Mouse (Mus musculus) liver, embryonic 15.5 days (tissue): ENCODE data around the gene Hoxb4. TPM values are rescaled to one million over a fixed set of nuclear protein-coding genes. Genes with fewer than 3 reads are reported as not detected.

Experiments used
- ATAC-seq: fragments of 200-750 bp; cut with Nextera tagmentation; 2 replicates; pipeline ENCODE4 v1.8.0; 2017; ENCODE audit warnings: moderate number of reproducible peaks, mild to moderate bottlenecking, moderate library complexity; ENCODE audit not compliant: insufficient read depth
- H3K27ac ChIP-seq: fragments of 300-500 bp; sonication (generic); replicated peaks from 2 replicates; pipeline ENCODE4 v1.5.1; 2015; ENCODE audit warnings: mild to moderate bottlenecking, inconsistent platforms
- H3K27me3 ChIP-seq: fragments of 300-500 bp; sonication (generic); 2 replicates; pipeline ENCODE4 v1.6.1; 2015; ENCODE audit warnings: mild to moderate bottlenecking, inconsistent platforms
- H3K36me3 ChIP-seq: fragments of 300-500 bp; sonication (generic); replicated peaks from 2 replicates; pipeline ENCODE4 v1.6.1; 2015; ENCODE audit warnings: moderate library complexity, mild to moderate bottlenecking, inconsistent platforms
- H3K4me1 ChIP-seq: fragments of 300-500 bp; sonication (generic); replicated peaks from 2 replicates; pipeline ENCODE4 v1.6.1; 2015; ENCODE audit warnings: inconsistent platforms
- H3K4me2 ChIP-seq: fragments of 300-500 bp; sonication (generic); 2 replicates; pipeline ENCODE4 v1.6.1; 2015; ENCODE audit warnings: moderate library complexity, mild to moderate bottlenecking, inconsistent platforms
- H3K4me3 ChIP-seq: fragments of 300-500 bp; sonication (generic); replicated peaks from 2 replicates; pipeline ENCODE4 v1.5.1; 2015; ENCODE audit warnings: mild to moderate bottlenecking, inconsistent platforms
- H3K9ac ChIP-seq: fragments of 300-500 bp; sonication (generic); 2 replicates; pipeline ENCODE4 v1.6.1; 2015; ENCODE audit warnings: moderate library complexity, mild to moderate bottlenecking, inconsistent platforms
- H3K9me3 ChIP-seq: fragments of 300-500 bp; sonication (generic); replicated peaks from 2 replicates; pipeline ENCODE4 v1.6.1; 2016; ENCODE audit warnings: inconsistent platforms
- WGBS: fragments of 180-500 bp; shearing (Covaris S2); methylation state at CpG from one replicate; pipeline ENCODE4 v1.1.7; 2015; ENCODE audit warnings: mixed read lengths; ENCODE audit not compliant: insufficient replicate concordance; 5-methylcytosine and 5-hydroxymethylcytosine counted together
- polyA plus RNA-seq: library from polyadenylated mRNA; unstranded; fragments of >200 nt; fragmentation: Nextera tagmentation; extraction: Ambion mirVana; gene quantifications from 2 replicates; pipeline ENCODE4 v1.2.1, GENCODE M21; 2015

The Hoxb4 gene
- polyA plus RNA-seq, 1 experiment from 2014 or later = 0.10 TPM

DNA sequence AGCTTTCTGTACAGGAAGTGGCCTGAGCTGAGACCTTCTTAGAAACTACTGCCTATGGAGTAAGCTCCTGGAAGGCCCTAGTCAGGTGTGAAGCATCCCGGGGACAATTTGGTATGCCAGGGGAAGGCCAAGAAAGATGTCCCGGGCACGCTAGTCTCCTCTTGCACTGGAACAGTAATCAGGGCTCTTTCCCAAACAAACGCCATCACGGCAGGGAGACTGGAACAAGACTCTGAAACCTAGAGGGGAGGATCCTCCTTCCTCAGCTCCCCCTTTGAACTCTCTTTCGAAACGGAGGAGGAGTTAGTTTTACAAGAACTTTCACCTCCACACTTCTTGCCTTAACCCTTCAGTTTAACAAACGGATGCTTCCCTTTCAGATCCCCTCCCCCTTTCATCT, 14.0 kb downstream of the Hoxb4 start:
- peaks cover 99% of the 10 kb centered on the region for H3K27me3 ChIP-seq
- no peak overlapping the region for H3K9ac ChIP-seq
- no peaks in the 10 kb centered on the region for H3K9me3 ChIP-seq
- no peak overlapping the region for H3K4me3 ChIP-seq
- no peak for ATAC-seq
- no peak overlapping the region for H3K4me2 ChIP-seq
- no peak overlapping the region for H3K27ac ChIP-seq
- H3K36me3 ChIP-seq = no peaks in the 10 kb centered on the region
- 12% methylated on average over 8 of the region's 8 CpGs for WGBS
- no peaks in the 10 kb centered on the region for H3K4me1 ChIP-seq

DNA sequence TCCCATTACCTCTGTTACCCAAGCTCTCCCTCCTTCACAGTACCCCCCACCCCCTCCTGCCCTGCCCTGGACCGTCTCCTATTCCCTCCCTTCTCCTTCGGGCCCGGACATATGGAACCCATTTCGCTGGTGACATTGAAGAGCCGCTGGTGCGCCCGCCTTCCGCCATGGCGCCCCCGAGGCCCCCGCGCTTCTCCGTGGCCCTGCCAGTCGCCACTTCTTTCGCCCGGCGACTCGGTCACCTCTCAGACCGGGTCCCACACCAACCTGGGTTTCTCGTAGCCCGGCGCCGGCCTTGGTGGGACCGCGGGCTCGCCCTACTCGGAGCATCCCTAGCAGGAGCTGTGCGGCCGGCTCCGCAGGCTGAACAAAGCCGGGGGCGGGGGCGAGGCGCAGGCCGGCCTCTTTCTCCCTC, 14.6 kb downstream of the Hoxb4 start:
- H3K9me3 ChIP-seq = no peaks in the 10 kb centered on the region
- no peak for ATAC-seq
- H3K9ac ChIP-seq = no peak overlapping the region
- H3K27ac ChIP-seq = no peak overlapping the region
- peak overlapping the region; percentile 33 for H3K4me2 ChIP-seq
- no peaks in the 10 kb centered on the region for H3K4me1 ChIP-seq
- 8% methylated on average over 35 of the region's 35 CpGs for WGBS
- H3K27me3 ChIP-seq = peaks cover 99% of the 10 kb centered on the region
- no peaks in the 10 kb centered on the region for H3K36me3 ChIP-seq
- peak overlapping the region; percentile 14 for H3K4me3 ChIP-seq

DNA sequence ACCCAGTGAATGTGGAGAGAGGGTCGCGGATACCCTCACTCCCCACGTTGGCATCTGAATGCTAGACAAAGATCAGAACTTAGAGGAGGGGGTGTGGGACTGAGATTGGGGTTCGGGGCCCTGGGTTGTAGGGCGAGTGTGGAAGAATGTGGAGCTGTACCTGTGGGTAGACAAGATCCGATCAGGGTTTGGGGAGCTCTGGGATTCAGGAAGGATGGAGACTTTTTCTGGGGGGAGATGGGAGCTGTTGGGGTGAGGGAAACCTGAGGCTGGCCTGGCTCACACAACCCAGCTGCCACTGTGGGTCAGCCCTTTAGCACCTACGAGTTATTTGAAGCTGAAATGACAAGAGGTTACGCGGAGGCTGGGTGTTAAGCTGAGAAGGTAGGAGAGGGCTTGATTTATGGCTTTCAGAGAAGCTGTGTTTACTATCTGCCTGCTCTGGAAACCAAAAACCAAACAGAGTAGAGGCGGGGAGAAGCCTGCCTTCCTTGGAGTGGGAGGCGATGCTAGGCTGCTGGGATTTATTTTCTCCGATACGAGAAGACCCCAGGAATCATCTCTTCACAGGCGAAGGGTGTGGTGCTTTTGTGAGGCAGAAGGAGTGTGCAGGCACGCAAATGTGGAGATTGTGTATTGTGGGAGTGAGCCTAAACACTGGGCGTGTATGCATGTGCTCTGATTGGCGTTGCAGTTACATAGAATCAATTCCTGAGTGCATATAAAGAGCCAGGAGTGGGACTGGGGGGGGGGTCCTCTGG, 15.4 kb downstream of the Hoxb4 start:
- H3K27ac ChIP-seq = no peak overlapping the region

DNA sequence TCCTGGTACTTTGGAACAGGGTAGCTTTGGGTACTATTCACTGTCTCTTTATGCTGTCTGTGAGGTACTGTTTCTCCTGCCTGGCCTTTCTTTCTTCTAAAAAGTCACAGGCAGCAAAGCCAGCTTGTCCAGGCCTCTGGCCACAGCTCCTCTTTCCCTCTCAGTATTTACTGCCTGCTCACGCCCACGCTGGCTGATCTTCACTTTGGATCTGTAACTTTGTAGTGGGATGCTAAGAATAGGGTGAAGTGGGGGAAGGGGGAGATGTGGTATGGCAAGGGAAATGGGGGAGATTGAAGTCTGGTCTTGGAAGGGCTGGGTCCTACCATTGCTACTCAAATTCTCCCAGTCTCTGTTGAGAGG, 15.9 kb downstream of the Hoxb4 start:
- Histone ChIP-seq H3K27me3 (peaks cover 99% of the 10 kb centered on the region), H3K4me1 (no peaks in the 10 kb centered on the region), H3K9me3 (no peaks in the 10 kb centered on the region), H3K4me2 (no peak overlapping the region), H3K4me3 (no peak overlapping the region), H3K9ac (no peak overlapping the region), H3K27ac (no peak overlapping the region), H3K36me3 (no peaks in the 10 kb centered on the region)
- no peak for ATAC-seq
- 28% methylated on average over 2 of the region's 2 CpGs for WGBS

More for the DNA sequence above, 15.4 kb downstream of the Hoxb4 start:
- H3K4me1 ChIP-seq = no peaks in the 10 kb centered on the region
- WGBS = 30% methylated on average over 17 of the region's 17 CpGs
- H3K4me2 ChIP-seq = peak overlapping the region; percentile 33; the same call in 1 of the 2 replicates
- no peak for ATAC-seq
- peaks cover 99% of the 10 kb centered on the region for H3K27me3 ChIP-seq
- no peaks in the 10 kb centered on the region for H3K9me3 ChIP-seq
- peak overlapping the region; percentile 14; the same call in 1 of the 2 replicates for H3K4me3 ChIP-seq
- no peak overlapping the region for H3K9ac ChIP-seq
- H3K36me3 ChIP-seq = no peaks in the 10 kb centered on the region

DNA sequence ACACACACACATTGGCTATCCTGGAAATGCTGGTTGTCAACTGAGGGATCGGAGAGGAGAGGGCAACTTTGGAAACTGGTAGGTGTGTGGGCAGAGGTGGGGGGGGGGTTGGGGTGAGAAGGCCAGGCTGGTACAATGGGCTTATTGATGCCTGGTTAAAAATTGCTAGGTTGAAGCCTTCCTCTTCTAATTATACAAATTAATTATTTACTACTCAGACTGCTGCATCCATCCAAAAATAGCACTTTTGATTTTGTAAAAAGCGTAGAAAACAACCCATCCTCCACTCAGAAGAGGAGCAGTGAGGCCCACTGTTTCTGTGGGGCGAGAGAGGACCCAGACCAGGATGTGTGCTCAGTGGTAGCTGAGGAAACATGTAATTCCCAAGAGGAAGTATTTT, 16.9 kb downstream of the Hoxb4 start:
- 50% methylated on average over 3 of the region's 3 CpGs for WGBS
- H3K4me3 ChIP-seq = no peak overlapping the region
- no peaks in the 10 kb centered on the region for H3K4me1 ChIP-seq
- no peak overlapping the region for H3K4me2 ChIP-seq
- peaks cover 100% of the 10 kb centered on the region for H3K27me3 ChIP-seq
- H3K9me3 ChIP-seq = no peaks in the 10 kb centered on the region
- no peak overlapping the region for H3K27ac ChIP-seq
- ATAC-seq = no peak
- no peak overlapping the region for H3K9ac ChIP-seq
- H3K36me3 ChIP-seq = no peaks in the 10 kb centered on the region

DNA sequence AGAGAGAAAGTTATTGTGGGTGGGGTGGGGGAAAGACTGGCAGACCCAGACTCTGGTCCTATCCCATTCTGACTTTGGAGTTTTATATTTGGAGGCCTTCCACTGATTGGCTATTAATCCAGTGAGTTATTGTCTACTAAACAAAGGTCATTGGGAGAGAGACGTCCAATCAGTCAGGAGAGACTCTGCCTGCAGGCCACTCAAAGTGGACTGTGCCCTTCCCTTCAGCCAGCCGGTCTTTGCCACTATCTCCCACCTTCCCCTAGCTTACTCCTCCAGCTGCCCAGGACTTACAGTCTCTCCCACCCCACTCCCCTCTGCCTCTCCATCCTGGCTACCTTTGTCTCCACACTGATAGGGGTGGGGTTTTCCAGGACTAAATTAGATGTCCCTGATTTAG, 18.5 kb downstream of the Hoxb4 start:
- no peak overlapping the region for H3K27ac ChIP-seq
- 43% methylated on average over 2 of the region's 2 CpGs for WGBS
- no peak for ATAC-seq
- no peaks in the 10 kb centered on the region for H3K36me3 ChIP-seq
- H3K9me3 ChIP-seq = no peaks in the 10 kb centered on the region
- H3K4me2 ChIP-seq = no peak overlapping the region
- no peak overlapping the region for H3K9ac ChIP-seq
- no peaks in the 10 kb centered on the region for H3K4me1 ChIP-seq
- H3K27me3 ChIP-seq = peaks cover 100% of the 10 kb centered on the region
- no peak overlapping the region for H3K4me3 ChIP-seq

DNA sequence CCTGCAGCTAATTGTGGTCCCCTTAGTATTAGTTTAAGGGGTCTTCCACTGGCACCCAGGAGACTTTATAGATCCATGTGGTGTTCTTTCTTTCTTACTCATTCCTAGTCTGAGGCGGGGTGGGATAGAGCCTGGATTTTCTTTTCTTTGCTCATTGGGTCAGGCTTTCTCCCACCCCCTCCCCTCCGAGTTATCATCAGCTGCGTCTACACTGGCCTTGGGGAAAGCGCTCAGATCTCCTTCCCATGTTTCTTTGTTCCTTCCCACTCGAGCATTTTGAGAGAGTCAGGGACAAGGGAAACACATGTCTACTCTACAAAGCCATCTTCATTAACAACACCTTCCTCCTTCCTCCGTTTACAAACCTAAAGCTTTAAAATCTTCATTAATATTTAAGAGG, 19.0 kb downstream of the Hoxb4 start:
- H3K9ac ChIP-seq = no peak overlapping the region
- H3K27me3 ChIP-seq = peaks cover 100% of the 10 kb centered on the region
- no peak overlapping the region for H3K27ac ChIP-seq
- WGBS = 37% methylated on average over 6 of the region's 6 CpGs
- H3K4me2 ChIP-seq = no peak overlapping the region
- no peaks in the 10 kb centered on the region for H3K36me3 ChIP-seq
- ATAC-seq = no peak
- no peaks in the 10 kb centered on the region for H3K4me1 ChIP-seq
- H3K9me3 ChIP-seq = no peaks in the 10 kb centered on the region
- no peak overlapping the region for H3K4me3 ChIP-seq

DNA sequence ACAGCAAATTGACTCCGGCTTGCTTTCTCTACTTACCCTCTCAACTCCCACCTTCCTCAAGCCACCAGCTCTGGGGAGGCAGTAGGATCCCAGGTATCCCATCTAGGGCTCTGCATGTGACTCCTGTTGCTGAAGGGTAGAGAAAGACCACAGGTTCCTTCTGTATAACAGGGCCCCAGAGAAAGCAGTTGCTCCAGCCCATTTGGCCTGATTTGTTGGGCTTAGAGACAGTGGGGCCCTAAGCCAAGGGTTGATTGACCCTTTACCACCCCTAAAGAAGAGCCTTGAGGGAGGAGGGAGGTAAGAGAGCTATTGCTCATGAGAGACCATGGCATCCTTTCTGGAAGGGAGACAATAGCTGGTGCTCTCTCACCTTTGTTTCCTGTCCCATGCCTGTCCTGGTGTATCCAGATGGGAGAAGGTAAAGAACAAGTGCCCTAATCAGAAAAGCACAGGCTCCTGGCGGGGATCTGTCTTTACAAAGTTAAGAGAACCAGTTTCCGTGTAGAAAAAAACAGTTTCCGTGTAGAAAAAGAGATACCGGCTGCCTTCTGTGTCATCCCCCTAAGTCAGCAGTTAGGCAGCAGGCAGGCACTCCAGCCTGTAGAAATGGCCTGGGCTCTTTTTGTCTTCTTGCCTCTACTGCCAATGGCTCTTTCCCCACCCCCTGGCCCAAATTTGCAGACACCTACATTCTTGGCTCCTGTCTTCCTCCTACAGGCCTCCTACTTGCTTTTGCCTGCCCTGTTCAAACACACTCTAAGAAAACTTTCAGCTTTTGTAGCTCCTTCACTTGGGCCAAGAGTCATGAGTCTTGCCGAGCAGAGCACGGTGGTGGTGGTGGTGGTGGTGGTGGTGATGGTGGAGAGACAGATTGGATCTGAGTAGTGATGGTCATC, 21.1 kb downstream of the Hoxb4 start:
- Histone ChIP-seq H3K27ac (no peak overlapping the region), H3K36me3 (no peaks in the 10 kb centered on the region), H3K27me3 (peaks cover 100% of the 10 kb centered on the region), H3K4me2 (no peak overlapping the region), H3K9ac (no peak overlapping the region), H3K4me1 (no peaks in the 10 kb centered on the region), H3K9me3 (no peaks in the 10 kb centered on the region), H3K4me3 (no peak overlapping the region)
- 30% methylated on average over 7 of the region's 7 CpGs for WGBS
- ATAC-seq = no peak

DNA sequence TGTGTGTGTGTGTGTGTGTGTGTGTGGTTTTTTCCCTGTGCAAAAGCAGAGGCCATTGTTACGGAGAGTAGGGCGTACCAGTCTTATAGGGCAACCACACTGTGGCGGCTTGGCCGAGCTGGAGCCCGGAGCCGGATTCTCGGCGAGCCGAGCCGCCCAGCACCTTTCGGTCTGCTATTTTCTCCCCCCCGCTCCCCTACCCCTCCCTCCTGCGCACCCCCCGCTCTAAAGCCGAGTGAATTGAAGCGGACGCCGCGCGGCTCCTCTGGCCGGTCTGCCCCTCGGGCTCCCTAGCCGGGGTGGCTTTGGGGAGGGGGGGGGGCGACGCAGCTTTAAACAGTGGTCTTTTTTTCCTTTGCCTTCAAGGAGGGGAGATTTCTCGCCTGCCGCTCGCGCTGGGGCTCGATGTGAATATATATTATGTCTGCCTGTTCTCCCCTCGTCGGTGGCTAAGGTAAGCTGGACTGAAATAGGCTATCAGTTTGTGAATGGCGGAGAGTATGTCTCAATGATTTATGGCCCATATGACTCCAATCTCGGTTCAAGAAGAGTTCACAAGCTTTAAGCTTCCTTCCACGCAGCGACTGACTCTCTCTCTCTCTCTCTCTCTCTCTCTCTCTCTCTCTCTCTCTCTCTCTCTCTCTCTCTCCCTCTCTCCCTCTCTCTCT, 22.8 kb downstream of the Hoxb4 start:
- H3K9ac ChIP-seq = no peak overlapping the region
- 0 out of 2 replicates have a peak, but pooled peaks cover 2% of the 10 kb centered on the region for H3K4me1 ChIP-seq
- peak overlapping the region; percentile 23; the same call in 1 of the 2 replicates for H3K4me2 ChIP-seq
- peaks cover 100% of the 10 kb centered on the region for H3K27me3 ChIP-seq
- H3K4me3 ChIP-seq = peak overlapping the region; percentile 20; the same call in 1 of the 2 replicates
- H3K27ac ChIP-seq = no peak overlapping the region
- H3K9me3 ChIP-seq = no peaks in the 10 kb centered on the region
- under 1% methylated on average over 36 of the region's 36 CpGs for WGBS
- H3K36me3 ChIP-seq = no peaks in the 10 kb centered on the region
- ATAC-seq = no peak

DNA sequence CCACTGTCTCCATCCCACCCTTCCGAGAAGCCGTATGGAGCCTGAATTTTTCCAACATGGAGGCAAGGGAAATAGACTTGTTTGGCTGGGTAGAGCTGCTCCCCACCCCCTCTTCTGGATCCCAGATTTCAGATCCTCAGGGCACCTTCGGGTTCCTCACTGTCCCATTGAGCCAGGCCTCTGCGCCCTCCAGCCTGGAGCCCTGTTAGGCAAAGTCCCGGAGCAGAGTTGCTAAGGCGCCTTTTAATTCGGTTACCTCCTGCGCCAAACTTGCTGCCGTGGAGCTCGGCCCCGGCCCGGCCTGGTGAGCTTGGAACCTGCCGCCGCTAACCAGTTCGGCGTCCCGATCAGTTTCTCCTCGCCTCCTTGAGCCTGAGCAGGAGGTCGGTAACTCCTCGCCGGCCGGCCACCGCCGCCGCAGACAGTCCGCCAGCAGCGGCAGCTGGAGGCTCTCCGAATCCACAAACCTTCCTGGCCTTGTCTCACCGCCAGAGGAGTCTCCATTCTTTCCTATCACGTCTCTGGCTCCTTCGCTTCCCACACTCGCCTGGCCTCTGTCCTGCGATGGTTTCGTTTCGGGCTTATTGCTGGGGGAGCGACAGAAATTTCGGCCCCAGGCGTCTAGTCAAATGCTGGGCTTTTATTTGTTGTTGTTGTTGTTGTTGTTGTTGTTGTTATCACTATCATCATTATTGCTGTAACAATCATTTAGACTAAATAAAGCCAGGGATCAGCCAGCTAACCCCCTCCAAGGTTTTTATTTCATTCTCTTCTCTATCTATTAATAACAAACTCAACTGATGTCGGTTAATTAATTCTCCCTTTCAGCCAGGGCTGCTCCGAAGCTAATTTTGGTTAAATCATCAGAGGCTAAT, 23.9 kb downstream of the Hoxb4 start:
- Histone ChIP-seq H3K4me2 (peak overlapping the region; percentile 25), H3K36me3 (no peaks in the 10 kb centered on the region), H3K9me3 (no peaks in the 10 kb centered on the region), H3K4me1 (0 out of 2 replicates have a peak, but pooled peaks cover 5% of the 10 kb centered on the region), H3K9ac (no peak overlapping the region), H3K27me3 (peaks cover 100% of the 10 kb centered on the region), H3K27ac (peak overlapping the region; percentile 38; the same call in 1 of the 2 replicates), H3K4me3 (peak overlapping the region; percentile 18; the same call in 1 of the 2 replicates)
- ATAC-seq = no peak
- WGBS = 2% methylated on average over 40 of the region's 40 CpGs
